Mouse (Mus musculus) ovary, postnatal 36 days (tissue): ENCODE measurements around the gene Il21r.

ENCODE experiments used
- DNase-seq: peaks from one replicate; pipeline ENCODE4 v3.0.0; 2022; ENCODE audit warnings: low spot score, mixed read lengths

The Il21r gene

GRCm38 (mm10) chr7:125645413-125645812, 42.2 kb downstream of the Il21r start:
- no peak for DNase-seq

GRCm38 (mm10) chr7:125649013-125649412, 45.8 kb downstream of the Il21r start:
- no peak for DNase-seq

GRCm38 (mm10) chr7:125657511-125657910, 54.3 kb downstream of the Il21r start:
- no peak for DNase-seq

- no peak for DNase-seq
Measured at GRCm38 (mm10) chr7:125663654-125664053, 60.4 kb downstream of the Il21r start.

GRCm38 (mm10) chr7:125670865-125671264, 67.6 kb downstream of the Il21r start:
- DNase-seq: no peak

GRCm38 (mm10) chr7:125671396-125671795, 68.2 kb downstream of the Il21r start:
- no peak for DNase-seq

- no peak for DNase-seq
Measured at GRCm38 (mm10) chr7:125674916-125675315, 71.7 kb downstream of the Il21r start.

- no peak for DNase-seq
Measured at GRCm38 (mm10) chr7:125678756-125679155, 75.5 kb downstream of the Il21r start.

- no peak for DNase-seq
Measured at GRCm38 (mm10) chr7:125679936-125680335, 76.7 kb downstream of the Il21r start.
